Mouse (Mus musculus) midbrain, embryonic 14.5 days (tissue): ENCODE results near the gene Ybx3. TPM values are rescaled to one million over a fixed set of nuclear protein-coding genes. Genes with fewer than 3 reads are reported as not detected.

Experiments used
- ATAC-seq: fragments of 200-750 bp; cut with Nextera tagmentation; 2 replicates; pipeline ENCODE4 v1.8.0; 2017; ENCODE audit warnings: moderate number of reproducible peaks, moderate library complexity; ENCODE audit not compliant: low FRiP score, low TSS enrichment
- DNase-seq: peaks from one replicate; pipeline ENCODE4 v3.0.0-alpha.2; 2015
- H3K27ac ChIP-seq: fragments of 300-500 bp; sonication (generic); replicated peaks from 2 replicates; pipeline ENCODE4 v1.5.1; 2014; ENCODE audit warnings: mild to moderate bottlenecking, low read depth, low read length, moderate library complexity
- H3K27me3 ChIP-seq: fragments of 300-500 bp; sonication (generic); 2 replicates; pipeline ENCODE4 v1.6.1; 2014; ENCODE audit warnings: low read length, control low read depth, mixed read lengths; ENCODE audit not compliant: control insufficient read depth, insufficient read depth
- H3K36me3 ChIP-seq: fragments of 300-500 bp; sonication (generic); 2 replicates; pipeline ENCODE4 v1.6.1; 2014; ENCODE audit warnings: low read length, control low read depth; ENCODE audit not compliant: control insufficient read depth, insufficient read depth
- H3K4me1 ChIP-seq: fragments of 300-500 bp; sonication (generic); 2 replicates; pipeline ENCODE4 v1.6.1; 2014; ENCODE audit warnings: mild to moderate bottlenecking, antibody characterized with exemption, low read length, control low read depth; ENCODE audit not compliant: control insufficient read depth, insufficient read depth
- H3K4me2 ChIP-seq: fragments of 300-500 bp; sonication (generic); 2 replicates; pipeline ENCODE4 v1.6.1; 2014; ENCODE audit warnings: mild to moderate bottlenecking, low read length, moderate library complexity
- H3K4me3 ChIP-seq: fragments of 300-500 bp; sonication (generic); replicated peaks from 2 replicates; pipeline ENCODE4 v1.5.1; 2014; ENCODE audit warnings: low read depth, low read length
- H3K9ac ChIP-seq: fragments of 300-500 bp; sonication (generic); replicated peaks from 2 replicates; pipeline ENCODE4 v1.6.1; 2014; ENCODE audit warnings: mild to moderate bottlenecking, low read length, moderate library complexity
- H3K9me3 ChIP-seq: fragments of 300-500 bp; sonication (generic); 2 replicates; pipeline ENCODE4 v1.6.1; 2016; ENCODE audit warnings: low read length, control low read depth, mixed read lengths; ENCODE audit not compliant: control insufficient read depth
- WGBS: fragments of 180-500 bp; shearing (Covaris S2); extraction: QIAGEN DNeasy Blood & Tissue Kit; methylation state at CpG from one replicate; pipeline ENCODE4 v1.1.7; 2014; 5-methylcytosine and 5-hydroxymethylcytosine counted together
- polyA plus RNA-seq: library from polyadenylated mRNA; unstranded; fragments of >200 nt; fragmentation: Nextera tagmentation; extraction: Ambion mirVana; gene quantifications from 2 replicates; pipeline ENCODE4 v1.2.1, GENCODE M21; 2014

The Ybx3 gene
- polyA plus RNA-seq, 1 experiment from 2014 or later, result 32.8 TPM

DNA sequence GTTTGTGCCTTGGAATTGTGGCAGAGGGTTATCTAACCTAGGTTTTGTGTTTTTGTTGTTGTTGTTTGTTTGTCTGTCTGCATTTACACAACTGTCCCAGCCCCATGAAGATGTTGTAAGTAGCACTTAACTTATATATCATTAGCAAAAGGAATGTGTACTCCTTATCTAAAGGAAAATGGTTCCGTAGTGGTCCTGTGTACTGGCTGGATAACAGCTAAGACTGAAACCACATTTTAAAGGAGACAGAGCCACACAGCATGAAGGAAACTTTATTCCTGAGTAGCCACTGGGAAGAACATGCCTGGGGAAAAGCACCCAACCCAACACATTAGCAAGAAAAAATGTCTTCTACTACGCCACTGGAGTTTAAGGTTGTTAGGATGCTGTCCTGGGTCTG lies 28.7 kb downstream of the Ybx3 start:
- peaks cover 14% of the 10 kb centered on the region for H3K36me3 ChIP-seq
- H3K27ac ChIP-seq, result no peak overlapping the region
- DNase-seq, result no peak
- no peaks in the 10 kb centered on the region for H3K4me1 ChIP-seq
- no peaks in the 10 kb centered on the region for H3K9me3 ChIP-seq
- WGBS, result 82% methylated on average over 2 of the region's 2 CpGs
- no peak overlapping the region for H3K4me3 ChIP-seq
- ATAC-seq, result no peak
- no peak overlapping the region for H3K9ac ChIP-seq
- H3K27me3 ChIP-seq, result no peaks in the 10 kb centered on the region
- H3K4me2 ChIP-seq, result no peak overlapping the region

DNA sequence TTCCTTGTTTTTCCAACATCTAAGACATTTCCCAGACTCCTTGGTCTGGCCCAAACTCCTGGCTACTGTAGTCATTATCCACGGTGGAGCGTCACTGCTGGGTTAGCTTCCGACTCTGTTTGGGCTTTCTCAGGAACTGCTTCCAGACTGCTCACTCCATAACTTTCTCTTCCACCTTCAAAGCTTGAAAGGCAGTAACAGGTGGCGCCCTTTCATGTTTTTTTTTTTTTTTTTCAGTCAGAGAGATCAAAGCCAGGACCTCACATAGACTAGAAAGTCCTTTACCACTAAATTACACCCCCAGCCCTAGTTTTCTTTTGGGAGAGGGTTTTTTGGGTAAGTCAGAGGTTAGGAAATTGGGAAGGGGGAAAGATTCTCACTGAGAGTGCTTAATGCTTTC lies 33.4 kb downstream of the Ybx3 start:
- H3K4me2 ChIP-seq, result no peak overlapping the region
- DNase-seq (no peak), ATAC-seq (no peak)
- no peak overlapping the region for H3K9ac ChIP-seq
- H3K4me3 ChIP-seq, result no peak overlapping the region
- no peaks in the 10 kb centered on the region for H3K27me3 ChIP-seq
- 71% methylated on average over 4 of the region's 4 CpGs for whole genome bisulfite sequencing
- H3K27ac ChIP-seq, result no peak overlapping the region
- no peaks in the 10 kb centered on the region for H3K4me1 ChIP-seq
- H3K9me3 ChIP-seq, result no peaks in the 10 kb centered on the region
- no peaks in the 10 kb centered on the region for H3K36me3 ChIP-seq

DNA sequence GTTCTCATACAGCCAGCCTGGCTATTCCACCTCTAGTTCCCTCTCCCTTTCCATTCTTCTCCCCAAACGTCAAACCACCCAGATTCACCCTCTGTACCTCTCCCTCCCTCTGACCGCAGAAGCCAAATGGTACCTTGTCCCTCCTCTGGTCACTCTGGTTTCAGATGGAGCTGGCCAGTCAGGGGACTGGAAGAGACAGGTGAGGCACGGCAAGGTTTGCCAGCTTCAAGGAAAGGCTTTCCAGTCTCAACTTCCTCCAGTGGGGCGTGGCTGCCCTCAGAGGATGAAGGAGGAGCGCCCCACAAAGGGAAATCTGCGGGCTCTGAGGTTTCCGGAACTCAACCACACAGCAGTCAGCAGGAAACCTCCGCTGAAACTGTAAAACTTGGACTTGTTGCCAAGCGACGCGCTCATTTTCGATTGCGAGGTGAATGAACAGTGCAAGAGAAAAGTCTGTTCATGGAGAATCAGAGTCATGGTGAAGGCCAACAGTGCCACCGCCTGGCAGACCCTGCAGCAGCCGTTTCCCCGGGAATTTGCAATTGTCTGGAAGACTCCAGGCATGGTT lies 34.8 kb downstream of the Ybx3 start, which contains the start of gene Styk1:
TSS of gene Styk1 (minus strand) at position 246 of the 568 bp plus-strand sequence.
- Histone ChIP-seq H3K9ac (0 out of 2 replicates have a peak within 1 kb of the TSS, but pooled peaks have one; percentile 7), H3K4me2 (peak within 1 kb of the TSS; percentile 55), H3K27ac (no peak within 1 kb of the TSS), H3K36me3 (no peaks in the 10 kb centered on the region), H3K27me3 (no peaks in the 10 kb centered on the region), H3K4me1 (no peaks in the 10 kb centered on the region), H3K9me3 (no peaks in the 10 kb centered on the region), H3K4me3 (peak within 1 kb of the TSS; percentile 29)
- ATAC-seq, result peak; percentile 78
- WGBS, result 3% methylated on average over 16 of the region's 16 CpGs
- DNase-seq, result peak; percentile 92

DNA sequence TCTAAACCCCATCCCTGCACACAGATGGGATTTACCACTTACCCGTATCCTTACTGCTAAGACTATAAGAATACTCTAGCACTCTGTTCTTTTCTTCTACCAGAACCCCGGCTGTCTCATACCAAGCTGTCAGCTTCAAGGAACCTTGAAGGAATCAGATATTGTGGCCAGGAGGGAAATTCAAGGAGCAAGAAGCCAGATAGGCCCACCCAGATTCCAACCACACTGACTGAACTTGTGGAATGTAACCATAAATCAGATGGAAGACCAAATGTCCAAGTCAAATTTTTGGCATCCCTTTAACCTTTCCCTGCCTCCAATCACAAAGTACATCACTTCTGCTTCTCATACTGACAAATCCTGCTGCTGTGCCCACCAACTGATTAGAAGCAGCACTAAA lies 41.2 kb downstream of the Ybx3 start:
- H3K27ac ChIP-seq, result no peak overlapping the region
- H3K36me3 ChIP-seq, result no peaks in the 10 kb centered on the region
- no peak overlapping the region for H3K9ac ChIP-seq
- H3K4me1 ChIP-seq, result no peaks in the 10 kb centered on the region
- ATAC-seq (no peak), DNase-seq (no peak)
- H3K9me3 ChIP-seq, result no peaks in the 10 kb centered on the region
- no peaks in the 10 kb centered on the region for H3K27me3 ChIP-seq
- no peak overlapping the region for H3K4me2 ChIP-seq
- WGBS, result 89% methylated on average over 2 of the region's 2 CpGs
- no peak overlapping the region for H3K4me3 ChIP-seq

DNA sequence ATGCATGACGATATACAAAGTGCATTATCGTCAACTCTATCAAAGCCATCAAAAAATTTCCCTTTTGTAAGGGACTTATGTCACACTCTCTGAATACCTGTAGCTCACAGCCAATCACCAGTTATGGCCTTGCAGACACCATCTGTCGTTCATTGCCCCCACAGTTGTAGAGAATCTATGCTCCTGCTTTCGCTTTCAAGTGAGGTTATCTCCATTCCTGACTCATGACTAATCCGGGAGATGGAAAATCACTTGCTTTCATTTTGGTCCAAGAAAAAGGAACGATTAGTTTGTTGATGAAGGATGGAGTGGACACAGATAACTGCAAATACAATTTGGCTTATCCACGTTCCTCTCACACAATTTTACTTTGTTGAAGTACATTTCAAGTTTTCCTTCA lies 43.9 kb downstream of the Ybx3 start:
- no peak overlapping the region for H3K9ac ChIP-seq
- H3K4me3 ChIP-seq, result no peak overlapping the region
- H3K4me1 ChIP-seq, result no peaks in the 10 kb centered on the region
- ATAC-seq (no peak), DNase-seq (no peak)
- no peaks in the 10 kb centered on the region for H3K27me3 ChIP-seq
- H3K4me2 ChIP-seq, result no peak overlapping the region
- no peak overlapping the region for H3K27ac ChIP-seq
- H3K36me3 ChIP-seq, result no peaks in the 10 kb centered on the region
- H3K9me3 ChIP-seq, result no peaks in the 10 kb centered on the region
- 87% methylated on average over 7 of the region's 7 CpGs for WGBS

DNA sequence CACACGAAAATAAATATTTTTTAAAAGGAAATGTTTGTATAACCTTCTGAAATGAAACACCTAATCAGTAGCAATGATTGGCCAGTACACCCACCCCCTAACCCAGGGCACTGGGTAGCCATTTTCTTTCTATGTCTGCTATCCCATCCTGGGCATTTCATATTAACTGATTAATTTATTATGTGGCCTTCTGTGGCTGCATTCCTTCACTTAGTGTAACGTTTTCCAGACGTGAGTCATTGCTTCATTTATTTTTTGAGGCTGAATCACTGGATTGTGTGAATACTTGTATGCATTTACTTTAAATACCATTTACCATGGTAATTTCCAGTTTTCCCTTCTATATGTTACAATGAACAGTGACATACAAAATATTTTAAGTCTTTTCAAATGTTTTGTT lies 48.2 kb downstream of the Ybx3 start:
- WGBS, result 74% methylated on average over 3 of the region's 3 CpGs
- no peaks in the 10 kb centered on the region for H3K9me3 ChIP-seq

DNA sequence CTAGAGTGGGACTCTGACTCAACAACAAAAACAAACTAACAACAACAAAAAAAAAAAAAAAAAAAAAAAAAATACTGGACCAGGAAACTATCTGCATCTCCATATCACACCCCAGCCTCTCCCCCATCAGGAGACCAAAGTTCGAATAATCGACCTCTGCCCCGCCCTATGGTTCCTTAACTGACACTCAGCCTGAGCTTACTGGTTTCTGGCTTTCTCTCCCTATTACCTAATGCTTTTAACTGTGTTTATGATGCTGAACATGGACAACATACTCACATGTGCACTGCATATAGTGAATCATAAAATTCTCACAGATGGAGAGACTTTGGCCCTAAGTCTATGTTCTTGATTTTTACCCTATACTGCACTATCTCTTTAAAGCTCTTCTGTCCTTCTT lies 49.0 kb downstream of the Ybx3 start:
- no peak overlapping the region for H3K4me3 ChIP-seq
- DNase-seq, result no peak
- no peaks in the 10 kb centered on the region for H3K36me3 ChIP-seq
- H3K4me2 ChIP-seq, result no peak overlapping the region
- no peaks in the 10 kb centered on the region for H3K27me3 ChIP-seq
- H3K9ac ChIP-seq, result no peak overlapping the region
- no peak overlapping the region for H3K27ac ChIP-seq
- 90% methylated on average over 3 of the region's 3 CpGs for WGBS
- no peaks in the 10 kb centered on the region for H3K4me1 ChIP-seq
- ATAC-seq, result no peak
- no peaks in the 10 kb centered on the region for H3K9me3 ChIP-seq

More for the DNA sequence above, 48.2 kb downstream of the Ybx3 start:
- ATAC-seq (no peak), DNase-seq (no peak)
- no peak overlapping the region for H3K9ac ChIP-seq
- no peak overlapping the region for H3K27ac ChIP-seq
- H3K36me3 ChIP-seq, result no peaks in the 10 kb centered on the region
- no peak overlapping the region for H3K4me2 ChIP-seq
- no peaks in the 10 kb centered on the region for H3K4me1 ChIP-seq
- H3K27me3 ChIP-seq, result no peaks in the 10 kb centered on the region
- H3K4me3 ChIP-seq, result no peak overlapping the region

DNA sequence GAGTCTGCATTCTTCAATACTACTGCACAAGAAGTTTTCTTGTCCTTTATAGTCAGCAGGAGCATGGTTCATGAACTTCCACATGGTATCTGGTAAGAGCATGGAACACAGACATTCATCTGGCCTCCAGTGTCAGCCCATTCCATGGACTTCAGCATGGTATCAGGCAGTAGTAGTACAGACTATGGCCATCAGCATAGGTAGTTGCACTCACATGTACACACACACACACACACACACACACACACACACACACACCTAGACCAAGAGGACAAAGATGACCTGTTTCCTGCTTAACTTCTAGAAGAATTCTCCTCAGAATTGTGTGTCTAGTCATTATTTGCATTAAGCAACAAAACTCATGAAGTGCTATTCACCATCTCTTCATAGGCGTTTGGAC lies 49.5 kb downstream of the Ybx3 start:
- H3K4me1 ChIP-seq, result no peaks in the 10 kb centered on the region
- H3K36me3 ChIP-seq, result no peaks in the 10 kb centered on the region
- no peak for ATAC-seq
- H3K4me2 ChIP-seq, result no peak overlapping the region
- H3K4me3 ChIP-seq, result no peak overlapping the region
- 77% methylated on average over 1 of the region's 1 CpGs for WGBS
- H3K9me3 ChIP-seq, result no peaks in the 10 kb centered on the region
- H3K9ac ChIP-seq, result no peak overlapping the region
- DNase-seq, result no peak
- H3K27me3 ChIP-seq, result no peaks in the 10 kb centered on the region
- H3K27ac ChIP-seq, result no peak overlapping the region

DNA sequence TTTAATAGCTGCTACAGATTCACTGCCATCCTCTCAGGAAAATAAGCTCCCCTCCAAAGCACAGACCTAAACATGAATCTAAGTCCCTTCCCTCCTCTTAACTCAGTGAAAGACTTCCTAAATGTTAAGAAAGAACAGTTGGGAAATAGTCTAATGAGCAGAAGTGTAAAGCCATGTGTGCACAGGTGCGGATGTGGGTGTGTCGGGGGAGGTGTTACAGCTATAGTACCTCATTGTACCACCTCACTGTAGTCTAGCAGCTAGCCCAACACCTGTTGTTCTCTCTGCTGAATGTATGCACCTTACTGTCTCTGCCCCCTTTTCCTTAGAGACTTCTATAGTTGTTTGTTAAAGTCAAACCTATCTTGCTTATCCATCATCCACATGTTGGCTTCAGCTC lies 61.2 kb downstream of the Ybx3 start:
- H3K4me2 ChIP-seq, result no peak overlapping the region
- no peak overlapping the region for H3K4me3 ChIP-seq
- H3K9ac ChIP-seq, result no peak overlapping the region
- ATAC-seq (no peak), DNase-seq (no peak)
- no peaks in the 10 kb centered on the region for H3K9me3 ChIP-seq
- H3K27me3 ChIP-seq, result no peaks in the 10 kb centered on the region
- 79% methylated on average over 2 of the region's 2 CpGs for WGBS
- H3K36me3 ChIP-seq, result no peaks in the 10 kb centered on the region
- no peaks in the 10 kb centered on the region for H3K4me1 ChIP-seq
- no peak overlapping the region for H3K27ac ChIP-seq
